Mouse (Mus musculus) hindbrain, embryonic 14.5 days (tissue): ENCODE measurements around the gene Mrpl45. TPM values are rescaled to one million over a fixed set of nuclear protein-coding genes. Genes with fewer than 3 reads are reported as not detected.
"Not testable (repeated sequence)": the region's sequence is repeated elsewhere in the genome, so short reads cannot be mapped to it uniquely, and the experiment has no call there.

Source experiments
- ATAC-seq: fragments of 200-750 bp; cut with Nextera tagmentation; 2 replicates; pipeline ENCODE4 v1.8.0; 2017; ENCODE audit warnings: moderate number of reproducible peaks, mild to moderate bottlenecking, moderate TSS enrichment, moderate library complexity; ENCODE audit not compliant: low FRiP score
- DNase-seq: peaks from one replicate; pipeline ENCODE4 v3.0.0-alpha.2; 2015; ENCODE audit warnings: low spot score
- H3K27ac ChIP-seq: fragments of 300-500 bp; sonication (generic); 2 replicates; pipeline ENCODE4 v1.5.1; 2014; ENCODE audit warnings: mild to moderate bottlenecking, moderate library complexity
- H3K27me3 ChIP-seq: fragments of 300-500 bp; sonication (generic); 2 replicates; pipeline ENCODE4 v1.6.1; 2014; ENCODE audit warnings: mild to moderate bottlenecking, low read length, mixed read lengths; ENCODE audit not compliant: control insufficient read depth, insufficient read depth
- H3K36me3 ChIP-seq: fragments of 300-500 bp; sonication (generic); replicated peaks from 2 replicates; pipeline ENCODE4 v1.6.1; 2014; ENCODE audit not compliant: control insufficient read depth, insufficient read depth
- H3K4me1 ChIP-seq: fragments of 300-500 bp; sonication (generic); replicated peaks from 2 replicates; pipeline ENCODE4 v1.6.1; 2014; ENCODE audit warnings: antibody characterized with exemption, low read length, mixed read lengths; ENCODE audit not compliant: control insufficient read depth, insufficient read depth
- H3K4me2 ChIP-seq: fragments of 300-500 bp; sonication (generic); replicated peaks from 2 replicates; pipeline ENCODE4 v1.6.1; 2014; ENCODE audit warnings: mild to moderate bottlenecking, moderate library complexity
- H3K4me3 ChIP-seq: fragments of 300-500 bp; sonication (generic); replicated peaks from 2 replicates; pipeline ENCODE4 v1.5.1; 2014; ENCODE audit warnings: mild to moderate bottlenecking, low read length
- H3K9ac ChIP-seq: fragments of 300-500 bp; sonication (generic); 2 replicates; pipeline ENCODE4 v1.6.1; 2014
- H3K9me3 ChIP-seq: fragments of 300-500 bp; sonication (generic); 2 replicates; pipeline ENCODE4 v1.6.1; 2016; ENCODE audit warnings: low read length; ENCODE audit not compliant: control insufficient read depth
- WGBS: fragments of 180-500 bp; shearing (Covaris S2); extraction: QIAGEN DNeasy Blood & Tissue Kit; methylation state at CpG from one replicate; pipeline ENCODE4 v1.1.7; 2014; 5-methylcytosine and 5-hydroxymethylcytosine counted together
- polyA plus RNA-seq: library from polyadenylated mRNA; unstranded; fragments of >200 nt; fragmentation: Nextera tagmentation; extraction: Ambion mirVana; gene quantifications from 2 replicates; pipeline ENCODE4 v1.2.1, GENCODE M21; 2014

The Mrpl45 gene
- polyA plus RNA-seq: 32.8 and 37.3 TPM in 2 replicates

GRCm38 (mm10) chr11:97315504-97316503 is at the start of gene Mrpl45:
Gene Mrpl45, plus strand, starts transcription at chr11:97315716.
- WGBS: under 1% methylated on average over 49 of the region's 50 CpGs
- peak; percentile 95 for ATAC-seq

GRCm38 (mm10) chr11:97266544-97266943 is 49.0 kb upstream of the Mrpl45 start:
- H3K4me3 ChIP-seq, H3K4me2 ChIP-seq, H3K4me1 ChIP-seq, DNase-seq, H3K27ac ChIP-seq, ATAC-seq, H3K9me3 ChIP-seq, H3K9ac ChIP-seq, H3K27me3 ChIP-seq: not testable (repeated sequence)
- 93% methylated on average over 1 of the region's 1 CpGs for WGBS
- H3K36me3 ChIP-seq: peaks cover 35% of the 10 kb centered on the region

More at GRCm38 (mm10) chr11:97315504-97316503, at the start of gene Mrpl45:
- no peaks in the 10 kb centered on the region for H3K27me3 ChIP-seq
- peak within 1 kb of the TSS; percentile 50 for H3K4me3 ChIP-seq
- H3K4me2 ChIP-seq: peak within 1 kb of the TSS; percentile 61
- peaks cover 6% of the 10 kb centered on the region; the same call in 1 of the 2 replicates for H3K36me3 ChIP-seq
- peak within 1 kb of the TSS; percentile 81 for H3K27ac ChIP-seq
- peaks cover 13% of the 10 kb centered on the region for H3K4me1 ChIP-seq
- peak within 1 kb of the TSS; percentile 70 for H3K9ac ChIP-seq
- DNase-seq: peak; percentile 99
- H3K9me3 ChIP-seq: no peaks in the 10 kb centered on the region

DNA sequence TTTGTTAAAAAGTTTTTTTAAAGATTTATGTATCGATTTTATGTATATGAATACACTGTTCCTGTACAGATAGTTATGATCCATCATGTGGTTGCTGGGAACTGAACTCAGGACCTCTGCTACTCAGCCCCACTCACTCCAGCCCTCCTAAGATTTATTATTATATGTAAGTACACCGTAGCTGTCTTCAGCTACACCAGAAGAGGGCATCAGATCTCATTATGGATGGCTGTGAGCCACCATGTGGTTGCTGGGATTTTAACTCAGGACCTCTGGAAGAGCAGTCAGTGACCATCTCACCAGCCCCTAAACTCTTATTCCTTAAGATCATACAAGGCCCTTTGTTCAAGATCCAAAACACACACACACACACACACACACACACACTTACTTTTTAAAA is 45.5 kb upstream of the Mrpl45 start:
- WGBS: 73% methylated on average over 2 of the region's 2 CpGs
- not testable (repeated sequence) for H3K4me1 ChIP-seq, H3K27ac ChIP-seq, DNase-seq, ATAC-seq, H3K27me3 ChIP-seq, H3K9me3 ChIP-seq, H3K4me2 ChIP-seq, H3K9ac ChIP-seq, H3K4me3 ChIP-seq
- peaks cover 17% of the 10 kb centered on the region for H3K36me3 ChIP-seq

- H3K36me3 ChIP-seq: no peaks in the 10 kb centered on the region
- DNase-seq (no peak), ATAC-seq (no peak)
- no peak overlapping the region for H3K4me2 ChIP-seq
- no peak overlapping the region for H3K27ac ChIP-seq
- no peaks in the 10 kb centered on the region for H3K9me3 ChIP-seq
- H3K27me3 ChIP-seq: no peaks in the 10 kb centered on the region
- no peak overlapping the region for H3K4me3 ChIP-seq
- WGBS: 95% methylated on average over 4 of the region's 4 CpGs
- no peak overlapping the region for H3K9ac ChIP-seq
- peaks cover 11% of the 10 kb centered on the region for H3K4me1 ChIP-seq
Observed at GRCm38 (mm10) chr11:97272835-97273234, 42.7 kb upstream of the Mrpl45 start.

DNA sequence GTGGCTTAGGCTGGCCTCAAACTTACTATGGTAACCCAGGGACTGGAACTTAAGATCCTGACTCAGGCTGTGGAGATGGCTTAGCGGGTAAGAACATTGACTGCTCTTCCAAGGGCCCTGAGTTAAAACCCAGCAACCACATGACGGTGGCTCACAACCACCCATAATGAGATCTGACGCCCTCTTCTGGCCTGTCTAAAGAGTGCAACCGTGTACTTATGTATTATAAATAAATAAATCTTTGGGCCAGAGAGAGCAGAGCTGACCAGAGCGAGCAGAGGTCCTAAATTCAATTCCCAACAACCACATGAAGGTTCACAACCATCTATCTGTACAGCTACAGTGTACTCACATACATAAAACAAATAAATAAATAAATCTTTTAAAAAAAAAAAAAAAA is 41.9 kb upstream of the Mrpl45 start:
- Histone ChIP-seq H3K4me2 (no peak overlapping the region), H3K9me3 (no peaks in the 10 kb centered on the region), H3K27ac (no peak overlapping the region), H3K9ac (no peak overlapping the region), H3K4me3 (no peak overlapping the region), H3K27me3 (no peaks in the 10 kb centered on the region), H3K36me3 (no peaks in the 10 kb centered on the region), H3K4me1 (peaks cover 19% of the 10 kb centered on the region)
- no peak for DNase-seq
- no peak for ATAC-seq
- 88% methylated on average over 5 of the region's 5 CpGs for WGBS

DNA sequence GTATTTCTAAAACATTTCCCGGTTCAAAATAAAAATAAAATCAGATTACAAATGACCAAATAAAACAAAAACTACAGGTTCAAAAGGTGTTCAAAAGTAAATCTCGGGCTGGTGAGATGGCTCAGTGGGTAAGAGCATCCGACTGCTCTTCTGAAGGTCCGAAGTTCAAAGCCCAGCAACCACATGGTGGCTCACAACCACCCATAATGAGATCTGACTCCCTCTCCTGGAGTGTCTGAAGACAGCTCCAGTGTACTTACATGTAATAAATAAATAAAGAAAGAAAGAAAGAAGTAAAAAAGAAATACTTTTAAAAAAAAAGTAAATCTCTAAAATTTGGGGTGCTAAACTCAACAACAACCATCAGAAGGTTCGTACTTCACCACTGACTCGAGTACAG is 40.6 kb upstream of the Mrpl45 start:
- not testable (repeated sequence) for H3K9ac ChIP-seq, H3K4me3 ChIP-seq, H3K9me3 ChIP-seq, H3K27me3 ChIP-seq, ATAC-seq, H3K36me3 ChIP-seq, H3K27ac ChIP-seq, H3K4me2 ChIP-seq, DNase-seq
- peaks cover 23% of the 10 kb centered on the region for H3K4me1 ChIP-seq
- 96% methylated on average over 6 of the region's 6 CpGs for WGBS

DNA sequence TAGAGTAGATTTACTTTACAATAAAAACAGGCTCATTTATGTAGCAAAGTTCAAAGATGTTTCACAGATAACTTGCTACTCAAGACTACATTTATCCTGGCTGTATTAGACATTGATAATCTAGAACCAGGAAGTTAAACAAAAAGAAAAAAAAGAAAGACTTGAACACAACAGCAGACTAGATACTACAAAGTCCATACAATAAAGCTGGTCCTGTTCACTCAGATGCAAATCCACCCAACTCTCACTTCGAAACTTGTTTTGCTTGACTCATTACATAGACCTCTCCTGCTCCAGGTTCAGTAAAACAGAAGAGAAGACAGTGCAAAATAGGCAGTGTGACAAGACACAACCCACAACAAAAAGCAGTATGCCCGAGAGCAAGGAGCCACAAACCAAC is 40.2 kb upstream of the Mrpl45 start:
- DNase-seq (no peak), ATAC-seq (no peak)
- 90% methylated on average over 2 of the region's 2 CpGs for WGBS

DNA sequence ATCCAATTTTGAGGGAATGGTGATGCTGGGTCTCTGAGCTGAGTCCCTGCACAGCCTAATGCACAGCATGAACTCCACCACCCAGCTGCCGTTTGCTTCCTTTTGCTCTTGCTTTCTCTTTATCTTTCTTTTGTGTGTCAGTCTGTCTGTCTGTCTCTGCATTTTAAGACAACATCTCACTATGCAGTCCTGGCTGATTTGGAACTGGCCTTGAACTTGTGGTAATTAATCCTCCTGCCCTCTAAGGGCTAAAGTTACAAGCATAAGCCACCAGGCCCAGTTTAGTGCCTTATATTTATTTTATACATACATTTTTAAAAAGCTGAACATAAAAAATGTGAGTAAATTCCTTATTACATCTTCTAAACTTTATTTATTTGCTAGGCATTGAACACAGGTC is 39.5 kb upstream of the Mrpl45 start:
- no peak for ATAC-seq
- no peak overlapping the region for H3K4me3 ChIP-seq
- 29% methylated on average over 1 of the region's 1 CpGs for WGBS
- H3K27ac ChIP-seq: no peak overlapping the region
- peaks cover 23% of the 10 kb centered on the region for H3K4me1 ChIP-seq
- H3K9me3 ChIP-seq: no peaks in the 10 kb centered on the region
- H3K36me3 ChIP-seq: no peaks in the 10 kb centered on the region
- H3K4me2 ChIP-seq: no peak overlapping the region
- DNase-seq: no peak
- H3K27me3 ChIP-seq: no peaks in the 10 kb centered on the region
- H3K9ac ChIP-seq: no peak overlapping the region

More for the DNA sequence above, 40.2 kb upstream of the Mrpl45 start:
- Histone ChIP-seq H3K27me3 (no peaks in the 10 kb centered on the region), H3K4me1 (peaks cover 23% of the 10 kb centered on the region), H3K4me3 (no peak overlapping the region), H3K36me3 (no peaks in the 10 kb centered on the region), H3K27ac (no peak overlapping the region), H3K9me3 (no peaks in the 10 kb centered on the region), H3K9ac (no peak overlapping the region), H3K4me2 (no peak overlapping the region)

DNA sequence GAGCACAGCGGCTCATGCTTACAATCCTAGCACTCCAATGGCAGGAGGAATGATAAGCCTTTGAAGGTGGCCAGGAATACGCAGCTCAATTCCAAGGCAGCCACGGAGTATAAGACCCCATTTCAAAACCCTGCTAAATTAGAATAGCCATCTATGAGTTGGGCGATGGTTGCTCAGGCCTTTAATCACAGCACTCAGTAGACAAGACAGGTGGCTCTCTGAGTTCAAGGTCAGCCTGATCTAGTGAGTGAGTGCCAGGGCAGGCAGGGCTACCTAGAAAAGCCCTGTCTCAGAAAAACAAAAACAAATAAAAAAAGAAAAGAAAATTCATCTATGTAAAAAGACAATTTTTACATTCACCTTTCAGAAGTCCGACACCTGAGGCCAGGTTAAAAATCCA is 38.4 kb upstream of the Mrpl45 start:
- Histone ChIP-seq H3K4me2 (peak overlapping the region; percentile 15), H3K9me3 (no peaks in the 10 kb centered on the region), H3K4me3 (no peak overlapping the region), H3K27me3 (no peaks in the 10 kb centered on the region), H3K9ac (no peak overlapping the region), H3K27ac (no peak overlapping the region), H3K36me3 (no peaks in the 10 kb centered on the region), H3K4me1 (peaks cover 23% of the 10 kb centered on the region)
- no peak for ATAC-seq
- DNase-seq: no peak
- 86% methylated on average over 5 of the region's 5 CpGs for WGBS
